Mouse (Mus musculus): ENCODE data around the gene P2rx5. TPM values are rescaled to one million over a fixed set of nuclear protein-coding genes. Genes with fewer than 3 reads are reported as not detected.

P2rx5 gene
- polyA plus RNA-seq, 1 experiment from 2014 or later = 0.04 TPM

- Histone ChIP-seq H3K4me2 (replicated peaks; ENCODE audit: low read depth) (no peak overlapping the region), H3K9me3 (ENCODE audit: control insufficient read depth) (no peaks in the 10 kb centered on the region), H3K27me3 (replicated peaks; ENCODE audit: control insufficient read depth, insufficient read depth, low read length) (no peaks in the 10 kb centered on the region), H3K36me3 (ENCODE audit: control insufficient read depth, insufficient read depth) (no peaks in the 10 kb centered on the region), H3K4me1 (replicated peaks; ENCODE audit: control insufficient read depth, insufficient read depth, low read length) (no peaks in the 10 kb centered on the region), H3K9ac (ENCODE audit: low read depth, low read length) (no peak overlapping the region), H3K27ac (ENCODE audit: low read depth, low read length) (no peak overlapping the region), H3K4me3 (ENCODE audit: low read depth, low read length) (no peak overlapping the region)
- TF ChIP-seq CTCF (IDR thresholded peaks at IDR 0.05; ENCODE audit: low read depth) = no peak
- no peak for ATAC-seq
- WGBS = 80% methylated on average over 6 of the region's 6 CpGs
These were observed 8.4 kb downstream of the P2rx5 start for GRCm38 (mm10) chr11:73168576-73168975.

GRCm38 (mm10) chr11:73169231-73169630, 9.0 kb downstream of the P2rx5 start:
- 51% methylated on average over 4 of the region's 4 CpGs for WGBS
- H3K27me3 ChIP-seq (replicated peaks; ENCODE audit: control insufficient read depth, insufficient read depth, low read length) = no peaks in the 10 kb centered on the region
- no peak overlapping the region for H3K27ac ChIP-seq (ENCODE audit: low read depth, low read length)
- H3K4me1 ChIP-seq (replicated peaks; ENCODE audit: control insufficient read depth, insufficient read depth, low read length) = no peaks in the 10 kb centered on the region
- no peak overlapping the region for H3K9ac ChIP-seq (ENCODE audit: low read depth, low read length)
- peak; percentile 82 for TF ChIP-seq CTCF (IDR thresholded peaks at IDR 0.05; ENCODE audit: low read depth)
- no peaks in the 10 kb centered on the region for H3K9me3 ChIP-seq (ENCODE audit: control insufficient read depth)
- ATAC-seq = peak; percentile 35; the same call in 1 of the 2 replicates
- H3K4me2 ChIP-seq (replicated peaks; ENCODE audit: low read depth) = no peak overlapping the region
- peaks cover under 1% of the 10 kb centered on the region; the same call in 1 of the 2 replicates for H3K36me3 ChIP-seq (ENCODE audit: control insufficient read depth, insufficient read depth)
- H3K4me3 ChIP-seq (ENCODE audit: low read depth, low read length) = no peak overlapping the region

GRCm38 (mm10) chr11:73172186-73172585, 12.0 kb downstream of the P2rx5 start:
- Histone ChIP-seq H3K27ac (ENCODE audit: low read depth, low read length) (0 out of 2 replicates have a peak overlapping the region, but pooled peaks have one; percentile 0), H3K4me1 (replicated peaks; ENCODE audit: control insufficient read depth, insufficient read depth, low read length) (no peaks in the 10 kb centered on the region), H3K4me3 (ENCODE audit: low read depth, low read length) (no peak overlapping the region), H3K4me2 (replicated peaks; ENCODE audit: low read depth) (no peak overlapping the region), H3K36me3 (ENCODE audit: control insufficient read depth, insufficient read depth) (peaks cover 7% of the 10 kb centered on the region), H3K9me3 (ENCODE audit: control insufficient read depth) (no peaks in the 10 kb centered on the region), H3K9ac (ENCODE audit: low read depth, low read length) (no peak overlapping the region; the same call in 1 of the 2 replicates), H3K27me3 (replicated peaks; ENCODE audit: control insufficient read depth, insufficient read depth, low read length) (no peaks in the 10 kb centered on the region)
- 37% methylated on average over 5 of the region's 5 CpGs for WGBS
- no peak for ATAC-seq
- TF ChIP-seq CTCF (IDR thresholded peaks at IDR 0.05; ENCODE audit: low read depth) = no peak

- no peak for TF ChIP-seq CTCF (IDR thresholded peaks at IDR 0.05; ENCODE audit: low read depth)
- Histone ChIP-seq H3K27ac (ENCODE audit: low read depth, low read length) (peak overlapping the region; percentile 54; the same call in 1 of the 2 replicates), H3K9ac (ENCODE audit: low read depth, low read length) (0 out of 2 replicates have a peak overlapping the region, but pooled peaks have one; percentile 88), H3K4me1 (replicated peaks; ENCODE audit: control insufficient read depth, insufficient read depth, low read length) (0 out of 2 replicates have a peak, but pooled peaks cover 4% of the 10 kb centered on the region), H3K27me3 (replicated peaks; ENCODE audit: control insufficient read depth, insufficient read depth, low read length) (no peaks in the 10 kb centered on the region), H3K4me2 (replicated peaks; ENCODE audit: low read depth) (peak overlapping the region; percentile 86), H3K4me3 (ENCODE audit: low read depth, low read length) (peak overlapping the region; percentile 98), H3K36me3 (ENCODE audit: control insufficient read depth, insufficient read depth) (peaks cover 11% of the 10 kb centered on the region), H3K9me3 (ENCODE audit: control insufficient read depth) (no peaks in the 10 kb centered on the region)
- 18% methylated on average over 8 of the region's 8 CpGs for WGBS
- 0 out of 2 replicates have a peak, but pooled peaks have one; percentile 9 for ATAC-seq
These were observed 15.4 kb downstream of the P2rx5 start for GRCm38 (mm10) chr11:73175612-73176011.

- Histone ChIP-seq H3K9ac (ENCODE audit: low read depth, low read length) (peak overlapping the region; percentile 88), H3K4me1 (replicated peaks; ENCODE audit: control insufficient read depth, insufficient read depth, low read length) (0 out of 2 replicates have a peak, but pooled peaks cover 4% of the 10 kb centered on the region), H3K27me3 (replicated peaks; ENCODE audit: control insufficient read depth, insufficient read depth, low read length) (no peaks in the 10 kb centered on the region), H3K36me3 (ENCODE audit: control insufficient read depth, insufficient read depth) (peaks cover 13% of the 10 kb centered on the region), H3K27ac (ENCODE audit: low read depth, low read length) (peak overlapping the region; percentile 95), H3K9me3 (ENCODE audit: control insufficient read depth) (no peaks in the 10 kb centered on the region), H3K4me3 (ENCODE audit: low read depth, low read length) (peak overlapping the region; percentile 98), H3K4me2 (replicated peaks; ENCODE audit: low read depth) (peak overlapping the region; percentile 86)
- ATAC-seq = no peak
- WGBS = under 1% methylated on average over 15 of the region's 15 CpGs
- TF ChIP-seq CTCF (IDR thresholded peaks at IDR 0.05; ENCODE audit: low read depth) = no peak
These were observed 16.0 kb downstream of the P2rx5 start for GRCm38 (mm10) chr11:73176186-73176585.

GRCm38 (mm10) chr11:73176608-73177508, 16.6 kb downstream of the P2rx5 start, which contains the start of the genes Emc6 and Tax1bp3:
Gene Emc6, minus strand, starts transcription at chr11:73177037.
Gene Tax1bp3, plus strand, starts transcription at chr11:73177083.
- TF ChIP-seq CTCF (IDR thresholded peaks at IDR 0.05; ENCODE audit: low read depth) = no peak
- peak within 1 kb of the TSS; percentile 88 for H3K9ac ChIP-seq (ENCODE audit: low read depth, low read length)
- peak within 1 kb of the TSS; percentile 86 for H3K4me2 ChIP-seq (replicated peaks; ENCODE audit: low read depth)
- H3K27ac ChIP-seq (ENCODE audit: low read depth, low read length) = peak within 1 kb of the TSS; percentile 95
- peak; percentile 97 for ATAC-seq
- H3K4me1 ChIP-seq (replicated peaks; ENCODE audit: control insufficient read depth, insufficient read depth, low read length) = 0 out of 2 replicates have a peak, but pooled peaks cover 4% of the 10 kb centered on the region
- WGBS = under 1% methylated on average over 77 of the region's 81 CpGs
- no peaks in the 10 kb centered on the region for H3K27me3 ChIP-seq (replicated peaks; ENCODE audit: control insufficient read depth, insufficient read depth, low read length)
- peak within 1 kb of the TSS; percentile 98 for H3K4me3 ChIP-seq (ENCODE audit: low read depth, low read length)
- H3K9me3 ChIP-seq (ENCODE audit: control insufficient read depth) = no peaks in the 10 kb centered on the region
- H3K36me3 ChIP-seq (ENCODE audit: control insufficient read depth, insufficient read depth) = peaks cover 13% of the 10 kb centered on the region

Measured in intestine, postnatal 0 days (tissue).